Mouse (Mus musculus) T-cell, adult 66 days (primary cell): ENCODE data around the gene Fam172a. TPM values are rescaled to one million over a fixed set of nuclear protein-coding genes. Genes with fewer than 3 reads are reported as not detected.

ENCODE experiments used
- total RNA-seq, 2 experiments: library from RNA; stranded (reverse); gene quantifications; 3 replicates in 1 of 2; 4 replicates in 1 of 2; pipeline ENCODE4 v1.2.4; 2023

Fam172a gene
- total RNA-seq: 10 to 100 TPM; 55.9 to 62.6 TPM

DNA sequence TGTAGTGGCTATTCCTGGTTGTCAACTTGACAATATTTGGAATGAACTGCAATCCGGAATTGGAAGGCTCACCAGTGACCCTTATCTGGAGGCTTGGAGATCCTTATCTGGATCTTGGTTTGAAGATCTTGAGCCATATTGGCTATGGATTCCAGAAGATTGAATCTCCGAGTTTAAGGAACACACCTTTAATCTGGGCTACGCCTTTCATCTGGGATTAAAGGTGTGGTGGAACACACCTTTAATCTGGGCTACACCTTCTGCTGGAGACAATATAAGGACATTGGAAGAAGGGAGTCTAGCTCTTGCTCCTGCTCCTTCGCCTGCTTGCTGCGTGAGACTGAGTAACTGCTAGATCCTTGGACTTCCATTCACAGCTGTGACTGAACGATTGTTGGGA lies at the start of gene Fam172a:
Gene Fam172a, plus strand, starts transcription at position 301 of the 400 bp plus-strand sequence.

DNA sequence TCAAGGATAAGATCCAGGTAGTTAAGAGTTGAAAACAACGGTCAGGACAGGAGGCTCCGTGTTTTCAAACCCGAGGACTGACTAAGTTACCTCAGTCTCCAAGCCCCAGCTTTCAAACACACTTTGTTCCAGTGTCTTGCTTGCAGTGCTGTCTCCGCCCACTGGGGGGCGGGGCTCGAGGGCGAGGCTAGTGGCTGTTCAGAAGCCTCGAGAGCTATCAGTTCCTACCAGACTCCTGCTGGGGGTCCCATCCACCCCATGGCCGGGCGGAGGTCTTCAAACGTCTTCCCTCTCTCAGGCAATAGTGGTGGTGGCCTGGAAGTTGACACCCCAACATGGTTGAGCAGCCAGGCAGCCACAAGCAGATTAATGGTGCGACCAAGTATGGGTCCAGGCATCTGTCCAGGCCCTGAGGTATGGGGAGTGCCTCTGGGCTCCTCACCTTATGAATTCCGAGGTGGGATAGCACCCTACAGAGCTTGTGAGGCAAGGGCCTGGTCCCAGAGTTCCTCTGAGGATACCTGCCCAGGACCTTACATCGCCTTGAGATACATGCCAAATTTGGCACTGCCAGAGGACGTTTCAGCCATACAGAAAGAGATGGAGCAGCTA lies 323.0 kb downstream of the Fam172a start, which contains the start of gene Pou5f2:
Gene Pou5f2, plus strand, starts transcription at position 220 of the 612 bp plus-strand sequence.

DNA sequence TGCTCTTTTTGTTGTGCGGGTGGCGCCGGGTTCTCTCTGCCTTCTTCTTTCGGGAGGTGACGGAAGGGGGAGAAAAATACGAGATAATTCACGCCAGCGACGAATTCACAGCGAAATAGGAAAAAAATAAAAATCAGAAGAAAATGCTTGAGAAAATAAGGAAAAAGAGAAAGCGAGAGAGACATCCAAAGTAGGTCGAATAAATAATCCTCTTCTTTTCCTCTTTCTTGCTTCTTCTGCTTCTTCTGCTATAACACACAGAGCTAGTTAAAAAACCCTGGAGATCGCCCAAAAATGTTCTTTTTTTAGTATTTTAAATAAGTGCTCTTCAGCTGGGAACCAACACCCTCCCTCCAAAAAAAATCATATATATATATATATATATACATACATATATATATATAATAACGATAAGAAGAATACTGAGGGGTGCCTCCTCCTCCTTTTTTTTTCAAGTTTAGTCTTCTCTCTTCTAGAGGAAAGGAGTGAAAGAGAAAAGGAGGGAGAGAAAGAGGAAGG lies 497.9 kb downstream of the Fam172a start, which contains the start of gene Nr2f1:
Gene Nr2f1, minus strand, starts transcription at position 116 of the 519 bp plus-strand sequence.

